Mouse (Mus musculus): ENCODE results near the gene Mettl2. TPM values are rescaled to one million over a fixed set of nuclear protein-coding genes. Genes with fewer than 3 reads are reported as not detected.
"Not testable (repeated sequence)": the region's sequence is repeated elsewhere in the genome, so short reads cannot be mapped to it uniquely, and the experiment has no call there.

Gene Mettl2
- polyA plus RNA-seq (2017; shearing (Covaris generic)), result 10 to 100 TPM; 17.6 to 20.1 TPM

GRCm38 (mm10) chr11:105125735-105126519 is at the start of gene Mettl2:
TSS of gene Mettl2 (plus strand) at chr11:105126425.
- peak; percentile 84 for ATAC-seq

- ATAC-seq, result not testable (repeated sequence)
These were observed 13.8 kb upstream of the Mettl2 start for GRCm38 (mm10) chr11:105112448-105112847.

- no peak for ATAC-seq
These were observed 8.4 kb upstream of the Mettl2 start for GRCm38 (mm10) chr11:105117814-105118213.

GRCm38 (mm10) chr11:105120551-105121061 is 5.6 kb upstream of the Mettl2 start:
- ATAC-seq, result no peak

GRCm38 (mm10) chr11:105121792-105122191 is 4.4 kb upstream of the Mettl2 start:
- ATAC-seq, result not testable (repeated sequence)

- ATAC-seq, result no peak
These were observed 2.2 kb upstream of the Mettl2 start for GRCm38 (mm10) chr11:105123986-105124385.

- ATAC-seq, result no peak
These were observed 350 bp downstream of the Mettl2 start for GRCm38 (mm10) chr11:105126520-105127029.

GRCm38 (mm10) chr11:105135692-105136091 is 9.5 kb downstream of the Mettl2 start:
- ATAC-seq, result no peak

GRCm38 (mm10) chr11:105137255-105137654 is 11.0 kb downstream of the Mettl2 start:
- not testable (repeated sequence) for ATAC-seq

- not testable (repeated sequence) for ATAC-seq
These were observed 14.3 kb downstream of the Mettl2 start for GRCm38 (mm10) chr11:105140512-105140911.

- ATAC-seq, result no peak
These were observed 14.9 kb downstream of the Mettl2 start for GRCm38 (mm10) chr11:105141115-105141514.

GRCm38 (mm10) chr11:105143564-105143963 is 17.3 kb downstream of the Mettl2 start:
- no peak for ATAC-seq

- no peak for ATAC-seq
These were observed 17.9 kb downstream of the Mettl2 start for GRCm38 (mm10) chr11:105144084-105144483.

- ATAC-seq, result no peak
These were observed 18.4 kb downstream of the Mettl2 start for GRCm38 (mm10) chr11:105144508-105145210.

GRCm38 (mm10) chr11:105145211-105145610 is 19.0 kb downstream of the Mettl2 start:
- ATAC-seq, result no peak

- ATAC-seq, result no peak
These were observed 20.4 kb downstream of the Mettl2 start, which contains the start of gene Gm10842 for GRCm38 (mm10) chr11:105146593-105146992. TSS of gene Gm10842 (plus strand) at chr11:105146893.

GRCm38 (mm10) chr11:105149353-105149752 is 23.1 kb downstream of the Mettl2 start:
- ATAC-seq, result no peak

GRCm38 (mm10) chr11:105149766-105150165 is 23.5 kb downstream of the Mettl2 start:
- ATAC-seq, result no peak

GRCm38 (mm10) chr11:105150691-105151090 is 24.5 kb downstream of the Mettl2 start:
- no peak for ATAC-seq

- ATAC-seq, result peak; percentile 56
These were observed 25.2 kb downstream of the Mettl2 start for GRCm38 (mm10) chr11:105151226-105152016.

GRCm38 (mm10) chr11:105152017-105152300 is 25.7 kb downstream of the Mettl2 start:
- ATAC-seq, result no peak

GRCm38 (mm10) chr11:105152357-105152899 is 26.2 kb downstream of the Mettl2 start:
- ATAC-seq, result no peak
